Mouse (Mus musculus) hindbrain, embryonic 11.5 days (tissue): ENCODE measurements around the gene Lcor. TPM values are rescaled to one million over a fixed set of nuclear protein-coding genes. Genes with fewer than 3 reads are reported as not detected.

Experiments used
- ATAC-seq: fragments of 200-750 bp; cut with Nextera tagmentation; 2 replicates; pipeline ENCODE4 v1.8.0; 2017; ENCODE audit warnings: mild to moderate bottlenecking, moderate TSS enrichment, moderate library complexity; ENCODE audit not compliant: low FRiP score
- DNase-seq: peaks from one replicate; pipeline ENCODE4 v3.0.0-alpha.2; 2015; ENCODE audit warnings: low spot score
- H3K27ac ChIP-seq: fragments of 300-500 bp; sonication (generic); 2 replicates; pipeline ENCODE4 v1.5.1; 2014; ENCODE audit warnings: mild to moderate bottlenecking, low read depth, low read length
- H3K27me3 ChIP-seq: fragments of 300-500 bp; sonication (generic); 2 replicates; pipeline ENCODE4 v1.6.1; 2014; ENCODE audit warnings: mild to moderate bottlenecking, low read length, moderate library complexity, mixed read lengths; ENCODE audit not compliant: control insufficient read depth, insufficient read depth
- H3K36me3 ChIP-seq: fragments of 300-500 bp; sonication (generic); 2 replicates; pipeline ENCODE4 v1.6.1; 2014; ENCODE audit warnings: mild to moderate bottlenecking, low read length, moderate library complexity, mixed read lengths; ENCODE audit not compliant: control insufficient read depth, insufficient read depth
- H3K4me1 ChIP-seq: fragments of 300-500 bp; sonication (generic); replicated peaks from 2 replicates; pipeline ENCODE4 v1.6.1; 2014; ENCODE audit warnings: low read length, mixed read lengths; ENCODE audit not compliant: control insufficient read depth, insufficient read depth
- H3K4me2 ChIP-seq: fragments of 300-500 bp; sonication (generic); replicated peaks from 2 replicates; pipeline ENCODE4 v1.6.1; 2014; ENCODE audit warnings: mild to moderate bottlenecking, low read depth, low read length
- H3K4me3 ChIP-seq: fragments of 300-500 bp; sonication (generic); 2 replicates; pipeline ENCODE4 v1.5.1; 2014; ENCODE audit warnings: low read depth, low read length
- H3K9ac ChIP-seq: fragments of 300-500 bp; sonication (generic); 2 replicates; pipeline ENCODE4 v1.6.1; 2014; ENCODE audit warnings: low read depth, low read length
- H3K9me3 ChIP-seq: fragments of 300-500 bp; sonication (generic); 2 replicates; pipeline ENCODE4 v1.6.1; 2016; ENCODE audit warnings: low read length; ENCODE audit not compliant: control insufficient read depth
- WGBS: fragments of 180-500 bp; shearing (Covaris S2); extraction: QIAGEN DNeasy Blood & Tissue Kit; methylation state at CpG from one replicate; pipeline ENCODE4 v1.1.7; 2014; 5-methylcytosine and 5-hydroxymethylcytosine counted together
- polyA plus RNA-seq: library from polyadenylated mRNA; unstranded; fragments of >200 nt; fragmentation: Nextera tagmentation; extraction: Ambion mirVana; gene quantifications from 2 replicates; pipeline ENCODE4 v1.2.1, GENCODE M21; 2014

Lcor gene
- 33.2 and 37.0 TPM in 2 replicates for polyA plus RNA-seq

- Histone ChIP-seq H3K9me3 (no peaks in the 10 kb centered on the region), H3K4me2 (peak within 1 kb of the TSS; percentile 73), H3K27ac (peak within 1 kb of the TSS; percentile 99), H3K4me3 (peak within 1 kb of the TSS; percentile 68), H3K4me1 (no peaks in the 10 kb centered on the region; the same call in 1 of the 2 replicates), H3K36me3 (no peaks in the 10 kb centered on the region), H3K27me3 (no peaks in the 10 kb centered on the region), H3K9ac (peak within 1 kb of the TSS; percentile 92)
- peak; percentile 90 for DNase-seq
- ATAC-seq: peak; percentile 86
- under 1% methylated on average over 63 of the region's 92 CpGs for WGBS
These were observed at the start of gene Lcor for GRCm38 (mm10) chr19:41482190-41482908. Lcor (plus strand) TSS chr19:41482637.

GRCm38 (mm10) chr19:41435366-41435765, 47.1 kb upstream of the Lcor start:
- no peak overlapping the region for H3K4me3 ChIP-seq
- no peak overlapping the region for H3K27ac ChIP-seq
- H3K9ac ChIP-seq: no peak overlapping the region
- ATAC-seq: no peak
- H3K4me1 ChIP-seq: no peaks in the 10 kb centered on the region
- no peaks in the 10 kb centered on the region for H3K27me3 ChIP-seq
- no peak overlapping the region for H3K4me2 ChIP-seq
- 89% methylated on average over 10 of the region's 10 CpGs for WGBS
- no peaks in the 10 kb centered on the region for H3K9me3 ChIP-seq
- DNase-seq: no peak
- H3K36me3 ChIP-seq: no peaks in the 10 kb centered on the region

- DNase-seq (no peak), ATAC-seq (no peak)
- Histone ChIP-seq H3K9ac (no peak overlapping the region), H3K9me3 (no peaks in the 10 kb centered on the region), H3K4me1 (no peaks in the 10 kb centered on the region), H3K27me3 (0 out of 2 replicates have a peak, but pooled peaks cover 2% of the 10 kb centered on the region), H3K36me3 (no peaks in the 10 kb centered on the region), H3K4me2 (no peak overlapping the region), H3K27ac (no peak overlapping the region), H3K4me3 (no peak overlapping the region)
- WGBS: 94% methylated on average over 9 of the region's 9 CpGs
These were observed 46.0 kb upstream of the Lcor start for GRCm38 (mm10) chr19:41436461-41436860.

GRCm38 (mm10) chr19:41438953-41439352, 43.5 kb upstream of the Lcor start:
- WGBS: 83% methylated on average over 6 of the region's 6 CpGs
- Histone ChIP-seq H3K4me3 (no peak overlapping the region), H3K27ac (no peak overlapping the region), H3K9ac (no peak overlapping the region), H3K36me3 (no peaks in the 10 kb centered on the region), H3K4me1 (0 out of 2 replicates have a peak, but pooled peaks cover 2% of the 10 kb centered on the region), H3K27me3 (0 out of 2 replicates have a peak, but pooled peaks cover 4% of the 10 kb centered on the region), H3K4me2 (no peak overlapping the region), H3K9me3 (no peaks in the 10 kb centered on the region)
- DNase-seq (no peak), ATAC-seq (no peak)

DNA sequence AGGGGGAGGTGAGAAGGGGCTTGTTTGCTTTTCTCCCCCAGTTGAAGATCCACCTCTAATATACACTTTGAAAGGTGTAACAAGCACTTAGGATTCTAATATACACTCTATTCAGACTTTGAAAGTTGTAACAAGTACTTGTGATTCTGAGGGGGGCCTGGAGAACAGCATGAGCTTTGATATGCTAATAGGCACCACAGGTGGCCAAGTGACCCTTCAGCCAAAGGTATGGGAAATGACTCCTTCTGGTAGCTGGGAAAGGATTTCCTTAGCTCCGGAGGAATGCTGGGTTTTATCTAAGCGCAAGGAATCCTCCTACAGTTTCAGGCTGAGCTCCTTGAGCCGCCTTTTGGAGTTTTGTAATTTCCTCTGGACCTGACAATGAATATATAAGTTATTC, 41.0 kb upstream of the Lcor start:
- Histone ChIP-seq H3K27ac (no peak overlapping the region), H3K36me3 (no peaks in the 10 kb centered on the region), H3K9ac (no peak overlapping the region), H3K9me3 (no peaks in the 10 kb centered on the region), H3K27me3 (0 out of 2 replicates have a peak, but pooled peaks cover 4% of the 10 kb centered on the region), H3K4me2 (no peak overlapping the region), H3K4me3 (no peak overlapping the region), H3K4me1 (0 out of 2 replicates have a peak, but pooled peaks cover 2% of the 10 kb centered on the region)
- ATAC-seq: no peak
- no peak for DNase-seq
- 12% methylated on average over 3 of the region's 3 CpGs for WGBS

GRCm38 (mm10) chr19:41441911-41442607, 40.4 kb upstream of the Lcor start:
- ATAC-seq: no peak
- WGBS: 15% methylated on average over 20 of the region's 20 CpGs

GRCm38 (mm10) chr19:41442608-41442969, 39.8 kb upstream of the Lcor start:
- H3K9ac ChIP-seq: no peak overlapping the region
- 0 out of 2 replicates have a peak, but pooled peaks cover 2% of the 10 kb centered on the region for H3K4me1 ChIP-seq
- H3K9me3 ChIP-seq: no peaks in the 10 kb centered on the region
- H3K36me3 ChIP-seq: no peaks in the 10 kb centered on the region
- WGBS: 16% methylated on average over 6 of the region's 6 CpGs
- DNase-seq: peak; percentile 73
- no peak overlapping the region for H3K4me2 ChIP-seq
- no peak overlapping the region for H3K4me3 ChIP-seq
- H3K27ac ChIP-seq: no peak overlapping the region
- 0 out of 2 replicates have a peak, but pooled peaks cover 4% of the 10 kb centered on the region for H3K27me3 ChIP-seq
- ATAC-seq: no peak

More at GRCm38 (mm10) chr19:41441911-41442607, 40.4 kb upstream of the Lcor start:
- Histone ChIP-seq H3K9ac (no peak overlapping the region), H3K9me3 (no peaks in the 10 kb centered on the region), H3K4me1 (0 out of 2 replicates have a peak, but pooled peaks cover 2% of the 10 kb centered on the region), H3K36me3 (no peaks in the 10 kb centered on the region), H3K4me3 (no peak overlapping the region), H3K27me3 (0 out of 2 replicates have a peak, but pooled peaks cover 4% of the 10 kb centered on the region), H3K27ac (no peak overlapping the region), H3K4me2 (peak overlapping the region; percentile 21; the same call in 1 of the 2 replicates)
- DNase-seq: peak; percentile 24

DNA sequence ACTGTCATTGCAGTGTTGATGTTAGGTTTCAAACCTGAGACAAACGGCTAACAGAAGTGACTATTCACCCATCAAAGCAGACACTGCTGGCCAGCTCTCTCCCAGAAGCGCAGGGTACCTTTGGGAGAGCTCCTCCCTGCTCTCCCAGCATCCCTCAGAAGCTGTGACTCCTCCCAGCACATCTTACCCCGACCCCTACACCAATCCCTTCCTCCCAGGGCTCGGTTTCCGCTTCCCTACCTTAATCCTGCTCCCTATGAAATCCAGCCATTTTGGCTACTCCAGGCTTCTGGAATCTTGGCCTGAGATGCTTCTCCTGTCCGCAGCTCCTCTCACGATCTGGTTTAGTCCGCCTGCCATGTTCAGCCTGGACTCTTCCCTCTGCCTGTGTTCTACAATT, 37.9 kb upstream of the Lcor start:
- 0 out of 2 replicates have a peak, but pooled peaks cover 4% of the 10 kb centered on the region for H3K27me3 ChIP-seq
- no peak overlapping the region for H3K4me2 ChIP-seq
- no peak overlapping the region for H3K9ac ChIP-seq
- ATAC-seq (no peak), DNase-seq (no peak)
- H3K27ac ChIP-seq: no peak overlapping the region
- WGBS: 67% methylated on average over 8 of the region's 8 CpGs
- no peaks in the 10 kb centered on the region for H3K9me3 ChIP-seq
- no peak overlapping the region for H3K4me3 ChIP-seq
- 0 out of 2 replicates have a peak, but pooled peaks cover 2% of the 10 kb centered on the region for H3K4me1 ChIP-seq
- H3K36me3 ChIP-seq: no peaks in the 10 kb centered on the region
